Mouse (Mus musculus): ENCODE measurements at regions not wholly inside any gene's neighbourhood (a gene's known extent, or its start where the extent isn't known, plus 50 kb on each side); places are given as distances from the start of the nearest gene placed in this dataset.
"Not testable (repeated sequence)": the region's sequence is repeated elsewhere in the genome, so short reads cannot be mapped to it uniquely, and the experiment has no call there.

DNA sequence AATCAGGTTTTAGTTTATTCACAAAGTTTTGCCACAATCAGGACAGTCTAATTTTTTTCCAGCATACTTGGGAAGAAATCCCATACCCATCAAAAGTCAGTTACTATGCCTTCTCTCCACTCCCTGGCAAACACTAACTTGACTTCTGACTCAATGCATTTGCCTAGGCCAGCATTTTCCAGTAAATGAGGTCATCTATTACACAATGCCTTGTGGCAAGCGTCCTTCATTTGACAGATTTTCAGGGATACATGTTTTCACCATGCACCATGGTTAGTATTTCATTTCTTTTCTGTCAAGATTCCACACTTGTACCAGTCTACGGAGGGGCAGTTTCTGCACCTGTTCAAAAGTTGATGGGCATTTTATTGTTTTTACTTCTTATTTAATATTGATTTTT lies 88.4 kb upstream of the Slc2a12 start:
- not testable (repeated sequence) for H3K9me3 ChIP-seq (replicated peaks; ENCODE audit: insufficient read depth, low read length); H3K4me1 ChIP-seq (ENCODE audit: control insufficient read depth in 1 of 2, insufficient read depth in 2 of 2, low read length in 2 of 2); H3K4me3 ChIP-seq (ENCODE audit: control insufficient read depth in 1 of 2, insufficient read depth in 1 of 2, low read depth in 2 of 2, low read length in 2 of 2); H3K9ac ChIP-seq (ENCODE audit: control insufficient read depth, low read depth, low read length, poor library complexity, severe bottlenecking); H3K79me2 ChIP-seq (ENCODE audit: control insufficient read depth, insufficient read depth, low read length, poor library complexity); H3K27ac ChIP-seq (ENCODE audit: control insufficient read depth, low read depth, low read length); DNase-seq (ENCODE audit: low read depth, low spot score); H3K36me3 ChIP-seq (ENCODE audit: control insufficient read depth in 1 of 2, insufficient read depth in 2 of 2, low read length in 2 of 2); H3K27me3 ChIP-seq (ENCODE audit: control insufficient read depth in 1 of 2, insufficient read depth in 2 of 2, low read length in 2 of 2)

- H3K9me3 ChIP-seq (replicated peaks; ENCODE audit: insufficient read depth, low read length); H3K36me3 ChIP-seq (ENCODE audit: control insufficient read depth in 1 of 2, insufficient read depth in 2 of 2, low read length in 2 of 2); H3K79me2 ChIP-seq (ENCODE audit: control insufficient read depth, insufficient read depth, low read length, poor library complexity); H3K9ac ChIP-seq (ENCODE audit: control insufficient read depth, low read depth, low read length, poor library complexity, severe bottlenecking); DNase-seq (ENCODE audit: low read depth, low spot score); H3K27ac ChIP-seq (ENCODE audit: control insufficient read depth, low read depth, low read length); H3K4me1 ChIP-seq (ENCODE audit: control insufficient read depth in 1 of 2, insufficient read depth in 2 of 2, low read length in 2 of 2); H3K27me3 ChIP-seq (ENCODE audit: control insufficient read depth in 1 of 2, insufficient read depth in 2 of 2, low read length in 2 of 2); H3K4me3 ChIP-seq (ENCODE audit: control insufficient read depth in 1 of 2, insufficient read depth in 1 of 2, low read depth in 2 of 2, low read length in 2 of 2): not testable (repeated sequence)
These were observed 75.4 kb upstream of the Slc2a12 start for GRCm38 (mm10) chr10:22569250-22570010.

- H3K9me3 ChIP-seq (replicated peaks; ENCODE audit: insufficient read depth, low read length); H3K27ac ChIP-seq (ENCODE audit: control insufficient read depth, low read depth, low read length); H3K79me2 ChIP-seq (ENCODE audit: control insufficient read depth, insufficient read depth, low read length, poor library complexity); H3K27me3 ChIP-seq (ENCODE audit: control insufficient read depth in 1 of 2, insufficient read depth in 2 of 2, low read length in 2 of 2); H3K36me3 ChIP-seq (ENCODE audit: control insufficient read depth in 1 of 2, insufficient read depth in 2 of 2, low read length in 2 of 2); DNase-seq (ENCODE audit: low read depth, low spot score); H3K9ac ChIP-seq (ENCODE audit: control insufficient read depth, low read depth, low read length, poor library complexity, severe bottlenecking); H3K4me3 ChIP-seq (ENCODE audit: control insufficient read depth in 1 of 2, insufficient read depth in 1 of 2, low read depth in 2 of 2, low read length in 2 of 2); H3K4me1 ChIP-seq (ENCODE audit: control insufficient read depth in 1 of 2, insufficient read depth in 2 of 2, low read length in 2 of 2): not testable (repeated sequence)
These were observed 70.8 kb upstream of the Slc2a12 start for GRCm38 (mm10) chr10:22574048-22574447.

GRCm38 (mm10) chr10:22579426-22579825 lies 65.4 kb upstream of the Slc2a12 start:
- peak; percentile 69 for TF ChIP-seq RAD21 (IDR thresholded peaks at IDR 0.05; ENCODE audit: low read depth, low read length)
- peak; percentile 38; the same call in 1 of the 2 replicates for TF ChIP-seq ZC3H11A (IDR thresholded peaks at IDR 0.05; ENCODE audit: low read depth, low read length)
- peak in 2 of 3 experiments; percentile 63 to 65; a peak in 4 of 6 replicates for TF ChIP-seq CTCF (IDR thresholded peaks at IDR 0.05 in 2 of 3, conservative IDR thresholded peaks at IDR 0.05 in 1 of 3; ENCODE audit: control insufficient read depth in 1 of 3, insufficient read depth in 1 of 3, low read depth in 2 of 3, low read length in 3 of 3, poor library complexity in 1 of 3, severe bottlenecking in 1 of 3)
- TF ChIP-seq SMC3 (IDR thresholded peaks at IDR 0.05; ENCODE audit: low read depth, low read length), result peak; percentile 65
- not testable (repeated sequence) for H3K27me3 ChIP-seq (ENCODE audit: control insufficient read depth in 1 of 2, insufficient read depth in 2 of 2, low read length in 2 of 2); H3K36me3 ChIP-seq (ENCODE audit: control insufficient read depth in 1 of 2, insufficient read depth in 2 of 2, low read length in 2 of 2); H3K79me2 ChIP-seq (ENCODE audit: control insufficient read depth, insufficient read depth, low read length, poor library complexity); H3K4me1 ChIP-seq (ENCODE audit: control insufficient read depth in 1 of 2, insufficient read depth in 2 of 2, low read length in 2 of 2); H3K9me3 ChIP-seq (replicated peaks; ENCODE audit: insufficient read depth, low read length); H3K4me3 ChIP-seq (ENCODE audit: control insufficient read depth in 1 of 2, insufficient read depth in 1 of 2, low read depth in 2 of 2, low read length in 2 of 2); H3K9ac ChIP-seq (ENCODE audit: control insufficient read depth, low read depth, low read length, poor library complexity, severe bottlenecking); H3K27ac ChIP-seq (ENCODE audit: control insufficient read depth, low read depth, low read length)
- peak; percentile 35 for DNase-seq (ENCODE audit: low read depth, low spot score)

DNA sequence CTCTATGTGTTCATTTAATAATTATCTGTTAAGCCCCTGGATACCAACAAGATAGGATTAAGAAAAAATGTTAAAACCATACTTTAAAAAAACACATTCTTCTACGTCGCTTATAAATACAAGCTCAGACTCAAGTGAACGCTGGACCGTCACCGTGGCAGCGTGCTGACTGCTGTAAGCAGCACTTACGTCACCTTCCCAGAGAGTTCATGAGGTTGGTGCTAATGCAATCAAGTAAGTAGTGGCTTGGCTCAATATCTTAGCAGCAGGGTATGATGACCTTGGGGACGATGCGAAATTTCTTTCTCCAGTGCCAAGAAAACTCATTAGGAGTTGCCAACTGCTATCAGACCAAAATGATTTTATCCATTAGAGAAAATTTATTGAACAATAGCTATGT lies 63.5 kb upstream of the Slc2a12 start:
- H3K9ac ChIP-seq (ENCODE audit: control insufficient read depth, low read depth, low read length, poor library complexity, severe bottlenecking); H3K79me2 ChIP-seq (ENCODE audit: control insufficient read depth, insufficient read depth, low read length, poor library complexity); DNase-seq (ENCODE audit: low read depth, low spot score); H3K4me3 ChIP-seq (ENCODE audit: control insufficient read depth in 1 of 2, insufficient read depth in 1 of 2, low read depth in 2 of 2, low read length in 2 of 2); H3K4me1 ChIP-seq (ENCODE audit: control insufficient read depth in 1 of 2, insufficient read depth in 2 of 2, low read length in 2 of 2); H3K36me3 ChIP-seq (ENCODE audit: control insufficient read depth in 1 of 2, insufficient read depth in 2 of 2, low read length in 2 of 2); H3K27ac ChIP-seq (ENCODE audit: control insufficient read depth, low read depth, low read length); H3K9me3 ChIP-seq (replicated peaks; ENCODE audit: insufficient read depth, low read length); H3K27me3 ChIP-seq (ENCODE audit: control insufficient read depth in 1 of 2, insufficient read depth in 2 of 2, low read length in 2 of 2): not testable (repeated sequence)

GRCm38 (mm10) chr10:22583306-22583705 lies 61.5 kb upstream of the Slc2a12 start:
- not testable (repeated sequence) for DNase-seq (ENCODE audit: low read depth, low spot score); H3K9ac ChIP-seq (ENCODE audit: control insufficient read depth, low read depth, low read length, poor library complexity, severe bottlenecking); H3K27ac ChIP-seq (ENCODE audit: control insufficient read depth, low read depth, low read length); H3K4me3 ChIP-seq (ENCODE audit: control insufficient read depth in 1 of 2, insufficient read depth in 1 of 2, low read depth in 2 of 2, low read length in 2 of 2); H3K9me3 ChIP-seq (replicated peaks; ENCODE audit: insufficient read depth, low read length); H3K79me2 ChIP-seq (ENCODE audit: control insufficient read depth, insufficient read depth, low read length, poor library complexity); H3K4me1 ChIP-seq (ENCODE audit: control insufficient read depth in 1 of 2, insufficient read depth in 2 of 2, low read length in 2 of 2); H3K36me3 ChIP-seq (ENCODE audit: control insufficient read depth in 1 of 2, insufficient read depth in 2 of 2, low read length in 2 of 2); H3K27me3 ChIP-seq (ENCODE audit: control insufficient read depth in 1 of 2, insufficient read depth in 2 of 2, low read length in 2 of 2)

Data from MEL (cell line).